Mouse (Mus musculus): ENCODE results near the gene Slc24a2. TPM values are rescaled to one million over a fixed set of nuclear protein-coding genes. Genes with fewer than 3 reads are reported as not detected.
A peak's percentile ranks its signal among the peaks of the same experiment; 100 is the strongest.

Gene Slc24a2
- total and polyA plus RNA-seq, 2 experiments from 2014 or later, result 2.4 to 10.0 TPM

GRCm38 (mm10) chr4:87035701-87036100 is 194.6 kb downstream of the Slc24a2 start:
- Histone ChIP-seq H3K36me3 (ENCODE audit: insufficient read depth) (no peaks in the 10 kb centered on the region), H3K4me2 (ENCODE audit: low read depth) (no peak overlapping the region), H3K27ac (ENCODE audit: low read depth, low read length) (no peak overlapping the region), H3K4me3 (ENCODE audit: low read depth, low read length) (no peak overlapping the region), H3K9me3 (ENCODE audit: low read length) (no peaks in the 10 kb centered on the region), H3K9ac (no peak overlapping the region), H3K4me1 (ENCODE audit: insufficient read depth) (no peaks in the 10 kb centered on the region), H3K27me3 (ENCODE audit: insufficient read depth, low read length) (no peaks in the 10 kb centered on the region)
- DNase-seq (no peak), ATAC-seq (no peak)
- TF ChIP-seq CTCF (IDR thresholded peaks at IDR 0.05; ENCODE audit: low read depth), result no peak
- WGBS, result 90% methylated on average over 10 of the region's 10 CpGs

GRCm38 (mm10) chr4:87032632-87033031 is 197.6 kb downstream of the Slc24a2 start:
- Histone ChIP-seq H3K27me3 (ENCODE audit: insufficient read depth, low read length) (no peaks in the 10 kb centered on the region), H3K27ac (ENCODE audit: low read depth, low read length) (no peak overlapping the region), H3K36me3 (ENCODE audit: insufficient read depth) (no peaks in the 10 kb centered on the region), H3K4me2 (ENCODE audit: low read depth) (no peak overlapping the region), H3K9me3 (ENCODE audit: low read length) (no peaks in the 10 kb centered on the region), H3K4me1 (ENCODE audit: insufficient read depth) (no peaks in the 10 kb centered on the region), H3K4me3 (ENCODE audit: low read depth, low read length) (no peak overlapping the region), H3K9ac (no peak overlapping the region)
- DNase-seq (no peak), ATAC-seq (no peak; the same call in 1 of the 2 replicates)
- 79% methylated on average over 8 of the region's 8 CpGs for WGBS
- TF ChIP-seq CTCF (IDR thresholded peaks at IDR 0.05; ENCODE audit: low read depth), result no peak

GRCm38 (mm10) chr4:87031076-87031475 is 199.2 kb downstream of the Slc24a2 start:
- no peak for ATAC-seq
- Histone ChIP-seq H3K4me2 (ENCODE audit: low read depth) (no peak overlapping the region), H3K4me1 (ENCODE audit: insufficient read depth) (no peaks in the 10 kb centered on the region), H3K9ac (no peak overlapping the region), H3K27ac (ENCODE audit: low read depth, low read length) (no peak overlapping the region), H3K4me3 (ENCODE audit: low read depth, low read length) (no peak overlapping the region), H3K9me3 (ENCODE audit: low read length) (no peaks in the 10 kb centered on the region), H3K27me3 (ENCODE audit: insufficient read depth, low read length) (no peaks in the 10 kb centered on the region), H3K36me3 (ENCODE audit: insufficient read depth) (no peaks in the 10 kb centered on the region)
- no peak for TF ChIP-seq CTCF (IDR thresholded peaks at IDR 0.05; ENCODE audit: low read depth)
- 72% methylated on average over 2 of the region's 2 CpGs for WGBS
- no peak for DNase-seq

GRCm38 (mm10) chr4:87026311-87027151 is 203.7 kb downstream of the Slc24a2 start:
- Histone ChIP-seq H3K36me3 (ENCODE audit: insufficient read depth) (no peaks in the 10 kb centered on the region), H3K4me3 (ENCODE audit: low read depth, low read length) (no peak overlapping the region), H3K4me2 (ENCODE audit: low read depth) (no peak overlapping the region), H3K9me3 (ENCODE audit: low read length) (no peaks in the 10 kb centered on the region), H3K9ac (no peak overlapping the region), H3K4me1 (ENCODE audit: insufficient read depth) (no peaks in the 10 kb centered on the region), H3K27me3 (ENCODE audit: insufficient read depth, low read length) (no peaks in the 10 kb centered on the region), H3K27ac (ENCODE audit: low read depth, low read length) (no peak overlapping the region)
- WGBS, result 41% methylated on average over 14 of the region's 14 CpGs
- DNase-seq (no peak), ATAC-seq (peak; percentile 21; the same call in 1 of the 2 replicates)
- TF ChIP-seq CTCF (IDR thresholded peaks at IDR 0.05; ENCODE audit: low read depth), result no peak

GRCm38 (mm10) chr4:87024556-87024955 is 205.7 kb downstream of the Slc24a2 start:
- WGBS, result 52% methylated on average over 8 of the region's 8 CpGs
- Histone ChIP-seq H3K4me2 (ENCODE audit: low read depth) (no peak overlapping the region), H3K4me3 (ENCODE audit: low read depth, low read length) (no peak overlapping the region), H3K9me3 (ENCODE audit: low read length) (no peaks in the 10 kb centered on the region), H3K27ac (ENCODE audit: low read depth, low read length) (no peak overlapping the region), H3K27me3 (ENCODE audit: insufficient read depth, low read length) (no peaks in the 10 kb centered on the region), H3K36me3 (ENCODE audit: insufficient read depth) (no peaks in the 10 kb centered on the region), H3K9ac (no peak overlapping the region), H3K4me1 (ENCODE audit: insufficient read depth) (no peaks in the 10 kb centered on the region)
- DNase-seq, result peak; percentile 65
- peak; percentile 61 for ATAC-seq
- TF ChIP-seq CTCF (IDR thresholded peaks at IDR 0.05; ENCODE audit: low read depth), result no peak

- 82% methylated on average over 3 of the region's 3 CpGs for WGBS
- 0 out of 2 replicates have a peak, but pooled peaks cover 11% of the 10 kb centered on the region for H3K4me1 ChIP-seq (ENCODE audit: insufficient read depth)
Observed at GRCm38 (mm10) chr4:87021542-87021941, 208.7 kb downstream of the Slc24a2 start.

GRCm38 (mm10) chr4:87019486-87020105 is 210.7 kb downstream of the Slc24a2 start:
- Histone ChIP-seq H3K9me3 (ENCODE audit: low read length) (no peaks in the 10 kb centered on the region), H3K27ac (ENCODE audit: low read depth, low read length) (no peak overlapping the region), H3K36me3 (ENCODE audit: insufficient read depth) (no peaks in the 10 kb centered on the region), H3K4me1 (ENCODE audit: insufficient read depth) (0 out of 2 replicates have a peak, but pooled peaks cover 11% of the 10 kb centered on the region), H3K4me3 (ENCODE audit: low read depth, low read length) (no peak overlapping the region), H3K9ac (no peak overlapping the region), H3K27me3 (ENCODE audit: insufficient read depth, low read length) (no peaks in the 10 kb centered on the region), H3K4me2 (ENCODE audit: low read depth) (no peak overlapping the region)
- TF ChIP-seq CTCF (IDR thresholded peaks at IDR 0.05; ENCODE audit: low read depth), result no peak
- 52% methylated on average over 13 of the region's 13 CpGs for WGBS
- DNase-seq (no peak), ATAC-seq (no peak)

More at GRCm38 (mm10) chr4:87021542-87021941, 208.7 kb downstream of the Slc24a2 start:
- no peak overlapping the region for H3K4me2 ChIP-seq (ENCODE audit: low read depth)
- no peaks in the 10 kb centered on the region for H3K36me3 ChIP-seq (ENCODE audit: insufficient read depth)
- no peak for DNase-seq
- H3K9ac ChIP-seq, result no peak overlapping the region
- TF ChIP-seq CTCF (IDR thresholded peaks at IDR 0.05; ENCODE audit: low read depth), result no peak
- no peak for ATAC-seq
- no peak overlapping the region for H3K4me3 ChIP-seq (ENCODE audit: low read depth, low read length)
- no peak overlapping the region for H3K27ac ChIP-seq (ENCODE audit: low read depth, low read length)
- H3K27me3 ChIP-seq (ENCODE audit: insufficient read depth, low read length), result no peaks in the 10 kb centered on the region
- no peaks in the 10 kb centered on the region for H3K9me3 ChIP-seq (ENCODE audit: low read length)
